Mouse (Mus musculus) left cerebral cortex, postnatal 14 days (tissue): Measurements from ENCODE around the gene Fam24b. TPM values are rescaled to one million over a fixed set of nuclear protein-coding genes. Genes with fewer than 3 reads are reported as not detected.

Source experiments
- DNase-seq, 2 experiments: peaks; one replicate each; pipeline ENCODE4 v3.0.0; 2021 to 2022; ENCODE audit warnings: low spot score in 2 of 2, mixed read lengths in 1 of 2
- intact Hi-C: fragments of 180-260 bp; cut with DNase I; formaldehyde crosslinking; loops from one replicate; pipeline ENCODE4 v1.15.1; 2025
- long read RNA-seq, 2 experiments: library from polyadenylated mRNA; stranded (forward); transcript quantifications; one replicate each; pipeline ENCODE4 v2.0.0; 2021
- total RNA-seq, 2 experiments: library from RNA; stranded (reverse); gene quantifications; 2 replicates each; pipeline ENCODE4 v1.2.3; 2021

Gene Fam24b
- total RNA-seq, result under 1 TPM in 1 of 2 experiments, not detected in 1; 0.89 TPM
- long read RNA-seq, experiment 1, result 0 reads
- long read RNA-seq, experiment 2, result 0 reads

DNA sequence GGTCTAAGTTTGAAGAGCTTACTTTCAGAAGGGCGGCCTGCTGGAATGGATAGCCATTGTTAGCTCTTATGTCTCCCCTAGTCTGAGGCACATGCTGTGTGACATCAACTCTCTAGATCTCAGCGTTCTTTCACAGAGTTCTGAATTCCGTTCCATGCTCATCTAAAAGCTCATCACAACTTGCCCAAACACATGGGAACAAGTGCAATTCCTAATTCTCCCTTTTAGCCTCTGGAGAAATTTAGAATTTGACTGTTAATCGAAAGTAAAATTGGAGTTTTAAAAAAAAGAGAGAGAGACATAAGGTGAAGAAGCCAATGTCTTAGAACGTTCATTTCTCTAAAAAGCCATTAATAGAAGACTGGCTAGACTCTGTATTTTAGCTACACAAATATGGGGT lies at the start of gene Fam24b:
Fam24b (minus strand) TSS at position 101 of the 400 bp plus-strand sequence.
- no peak for DNase-seq
- intact Hi-C loops, result no loop called here

GRCm38 (mm10) chr7:131371880-131372651 lies 42.8 kb upstream of the Fam24b start:
- DNase-seq, result no peak
- intact Hi-C loops, result no loop called here

DNA sequence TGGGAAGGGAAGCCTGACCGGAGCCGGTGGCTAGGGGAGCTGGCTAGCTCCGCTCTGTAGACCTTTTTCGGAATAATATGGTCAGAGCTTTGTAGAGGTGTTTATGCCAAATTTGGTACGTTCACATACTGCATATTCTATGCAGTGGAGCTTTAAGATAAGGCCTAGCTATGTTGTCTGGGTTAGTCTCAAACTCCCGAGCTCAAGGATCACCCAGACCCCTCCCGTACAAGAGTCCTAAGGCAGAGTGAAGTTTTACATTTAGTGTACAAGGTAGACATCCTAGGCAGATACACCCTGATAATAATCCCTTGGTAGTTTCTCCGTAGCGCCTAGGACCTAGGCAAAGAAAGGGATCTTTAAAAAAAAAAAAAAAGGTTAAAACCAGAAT lies 42.1 kb upstream of the Fam24b start:
- intact Hi-C loops, result no loop called here
- no peak for DNase-seq

- intact Hi-C loops, result no loop called here
- DNase-seq, result peak; percentile 90 to 91
Measured at GRCm38 (mm10) chr7:131370648-131371469, 41.5 kb upstream of the Fam24b start, which contains the start of gene Pstk. Gene Pstk (plus strand): TSS chr7:131371141.

DNA sequence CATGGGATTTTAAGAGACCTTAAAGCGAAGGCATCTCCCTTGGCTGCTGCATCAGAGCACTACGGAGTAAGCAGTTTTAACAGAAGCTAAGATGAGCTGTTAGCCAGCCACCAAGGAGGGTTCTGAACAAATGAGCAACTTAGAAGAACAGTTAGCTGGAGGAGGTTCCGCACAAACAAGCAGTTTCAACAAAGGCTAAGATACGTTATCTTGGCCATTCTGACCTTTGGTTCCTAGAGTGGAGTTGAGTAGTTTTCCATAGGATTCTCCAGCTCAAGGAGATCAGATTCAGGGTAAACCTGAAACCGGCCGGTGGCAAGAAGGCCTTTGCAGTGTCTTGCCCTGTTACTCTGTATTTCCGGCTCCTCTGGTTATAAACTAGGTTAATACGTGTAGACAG lies 34.8 kb upstream of the Fam24b start:
- DNase-seq, result no peak
- intact Hi-C loops, result no loop called here

DNA sequence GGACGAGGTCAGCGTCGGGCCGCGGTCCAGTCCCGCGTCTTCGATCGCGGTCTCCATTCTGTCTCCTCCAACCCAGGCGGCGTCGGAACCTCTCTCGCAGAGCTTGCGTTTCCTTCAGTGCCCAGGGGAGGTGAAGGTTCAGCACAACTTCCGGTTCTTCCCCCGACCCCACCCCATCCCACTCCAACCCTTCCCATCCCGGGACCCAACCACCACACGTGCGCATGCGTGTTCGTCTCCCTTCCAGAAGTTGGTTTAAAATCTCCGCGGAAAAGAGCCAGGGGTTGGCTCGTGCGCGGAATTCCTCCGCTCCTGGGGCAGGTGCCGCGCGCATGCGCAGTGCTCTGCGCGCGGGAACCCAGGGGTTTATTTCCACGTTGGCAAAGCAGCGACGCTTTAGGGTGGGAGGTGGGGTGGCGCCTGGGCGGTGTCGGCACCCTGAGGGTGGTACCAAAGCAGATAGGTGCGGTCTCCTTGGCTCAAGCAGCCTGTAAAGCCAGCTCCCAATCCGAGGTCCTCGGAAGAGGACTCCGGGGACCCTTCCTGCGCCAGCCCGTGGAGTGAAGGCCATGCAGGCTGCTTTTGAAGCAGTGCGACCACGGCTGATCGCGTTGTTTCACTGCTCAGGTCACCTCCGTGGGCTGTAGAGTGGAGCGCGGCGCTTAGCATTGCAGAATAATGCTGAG lies 33.4 kb upstream of the Fam24b start, which contains the start of gene 2310057M21Rik:
2310057M21Rik (minus strand) TSS at position 145 of the 686 bp plus-strand sequence.
- intact Hi-C loops, result no loop called here
- peak; percentile 94 to 95 for DNase-seq

- intact Hi-C loops, result no loop called here
- no peak for DNase-seq
Measured at GRCm38 (mm10) chr7:131362269-131362614, 32.9 kb upstream of the Fam24b start.

- DNase-seq, result no peak
- intact Hi-C loops, result no loop called here
Measured at GRCm38 (mm10) chr7:131356105-131356504, 26.8 kb upstream of the Fam24b start.

DNA sequence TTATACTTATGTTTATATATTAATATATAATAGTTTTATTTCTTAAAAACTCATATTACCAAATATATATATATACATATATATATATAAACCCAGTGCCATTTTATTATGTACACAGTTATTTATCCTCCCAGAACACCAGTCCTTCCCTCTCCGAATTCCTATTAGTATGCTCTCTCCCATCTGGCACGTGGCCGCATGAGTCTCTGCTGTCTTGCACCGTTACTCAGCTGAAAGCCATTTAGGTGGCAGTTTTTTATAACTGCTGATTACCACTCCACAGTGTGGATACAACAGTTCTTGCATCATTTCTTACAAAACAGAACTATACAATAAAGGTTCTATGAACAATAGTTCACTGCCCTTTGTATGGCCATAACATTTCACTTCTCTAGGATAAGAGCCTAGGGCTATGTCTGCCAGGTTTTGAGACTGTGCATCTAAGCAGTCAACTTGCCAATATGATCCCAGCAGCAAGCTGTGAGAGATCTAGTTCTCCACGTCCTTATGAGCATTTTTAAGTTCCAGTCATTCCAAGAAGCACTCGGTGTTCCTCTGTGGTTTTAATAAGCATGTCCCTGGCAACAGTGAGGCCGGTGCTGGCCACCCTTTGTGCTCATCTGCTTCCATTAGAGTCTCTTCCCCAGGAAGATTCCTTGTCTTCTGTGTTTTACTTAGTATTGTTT lies 16.7 kb upstream of the Fam24b start:
- intact Hi-C loops, result no loop called here
- no peak for DNase-seq

DNA sequence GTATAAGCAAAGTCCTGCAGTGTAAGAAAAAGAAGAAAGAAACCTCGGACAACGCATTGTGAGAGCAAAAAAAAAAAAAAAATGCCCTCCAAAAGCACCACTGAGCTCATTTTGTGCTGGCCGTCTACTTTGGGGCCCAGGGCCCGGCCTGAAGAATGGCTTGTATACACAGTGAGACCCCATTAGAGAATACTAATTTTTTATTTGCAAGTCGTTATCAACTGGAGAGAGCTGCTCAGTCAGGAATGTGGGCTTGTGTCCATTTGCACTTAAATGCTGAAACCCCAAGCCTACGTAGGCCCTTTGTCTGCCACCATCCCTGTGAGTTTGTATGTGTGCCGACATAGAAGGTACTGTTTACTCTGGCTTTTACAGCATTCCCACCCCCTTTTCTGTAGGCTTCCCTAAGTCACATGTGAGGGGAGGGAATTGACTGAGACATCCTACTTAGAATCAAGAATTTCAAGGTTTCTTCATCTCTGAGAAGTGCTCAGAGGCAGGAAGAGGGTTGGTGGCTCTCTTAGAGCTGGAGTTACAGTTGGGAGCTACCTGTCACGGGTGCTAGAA lies 8.3 kb upstream of the Fam24b start:
- DNase-seq, result no peak
- intact Hi-C loops, result no loop called here

GRCm38 (mm10) chr7:131333564-131333963 lies 4.2 kb upstream of the Fam24b start, which contains the start of gene Fam24a:
Gene Fam24a (plus strand): TSS chr7:131333864.
- no peak for DNase-seq
- intact Hi-C loops, result loop anchor here (5.0 kb wide), 1 partner anchor 221 kb away; no protein-coding TSS in a partner anchor

DNA sequence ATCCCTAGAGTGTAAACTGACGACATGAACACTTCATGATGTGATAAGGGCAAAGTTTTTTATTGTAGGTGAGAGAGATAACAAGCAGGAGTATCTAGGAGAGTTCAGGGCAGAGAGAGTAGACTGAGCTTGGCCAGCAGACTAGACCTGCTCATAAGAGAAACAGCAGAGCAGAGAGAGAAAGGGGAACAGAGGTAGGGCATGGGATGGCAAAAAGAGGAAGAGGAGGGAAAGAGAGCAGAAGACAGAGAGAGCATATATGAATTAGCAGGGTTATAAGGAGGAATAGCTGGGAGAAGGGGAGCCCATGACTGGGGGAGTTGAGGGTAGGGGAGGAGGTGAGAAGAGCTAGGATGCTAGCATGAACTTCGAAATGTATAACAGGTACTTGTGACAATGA lies 2.4 kb upstream of the Fam24b start:
- intact Hi-C loops, result loop anchor here (5.0 kb wide), 1 partner anchor 219 kb away; no protein-coding TSS in a partner anchor
- no peak for DNase-seq

DNA sequence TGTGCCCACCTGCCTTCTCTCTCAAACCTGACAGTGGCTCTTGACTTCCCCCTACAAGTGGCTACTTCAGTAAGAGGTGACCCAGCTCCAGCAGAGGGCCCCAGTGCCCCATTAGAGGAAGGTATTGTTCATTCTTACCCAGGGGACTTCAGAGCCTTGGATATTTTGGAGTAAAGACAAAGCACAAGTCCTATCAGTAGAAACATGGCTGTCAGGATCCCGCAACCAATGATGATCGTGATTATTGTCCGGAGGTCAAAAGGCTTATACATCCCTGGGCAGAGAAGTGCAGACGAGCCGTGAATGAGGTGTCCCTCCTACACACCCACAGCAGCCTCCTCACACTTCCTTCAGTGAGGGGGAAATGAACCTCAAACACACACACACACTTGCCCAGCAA lies 2.3 kb downstream of the Fam24b start:
- no peak for DNase-seq
- intact Hi-C loops, result no loop called here

- intact Hi-C loops, result no loop called here
Measured at GRCm38 (mm10) chr7:131322192-131322591, 7.1 kb downstream of the Fam24b start, which contains the start of gene Cuzd1. Gene Cuzd1 (minus strand): TSS chr7:131322292.

GRCm38 (mm10) chr7:131318340-131318739 lies 11.0 kb downstream of the Fam24b start:
- intact Hi-C loops, result no loop called here
- no peak for DNase-seq

More at GRCm38 (mm10) chr7:131322192-131322591, 7.1 kb downstream of the Fam24b start, which contains the start of gene Cuzd1:
- no peak for DNase-seq

DNA sequence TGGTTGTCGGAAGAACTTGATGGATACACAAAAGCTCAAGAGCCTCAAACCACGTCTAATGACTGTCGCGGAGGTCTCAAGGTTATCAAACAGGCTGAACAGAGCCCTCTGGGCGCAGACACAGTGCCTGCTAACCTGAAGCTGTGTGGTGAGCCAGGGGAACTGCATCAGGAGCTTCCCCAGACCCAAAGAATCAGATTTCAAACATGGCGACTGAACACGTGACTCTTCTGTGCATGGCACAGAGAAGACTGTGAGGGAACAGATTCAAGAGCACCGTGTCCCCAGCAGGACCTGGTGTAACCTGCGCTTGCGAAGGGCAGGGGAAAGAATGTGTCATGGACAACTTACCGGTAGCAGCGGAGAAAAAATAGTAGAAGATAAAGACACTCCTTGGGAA lies 11.7 kb downstream of the Fam24b start:
- intact Hi-C loops, result no loop called here
- DNase-seq, result no peak

- no peak for DNase-seq
- intact Hi-C loops, result no loop called here
Measured at GRCm38 (mm10) chr7:131314493-131314892, 14.8 kb downstream of the Fam24b start.

DNA sequence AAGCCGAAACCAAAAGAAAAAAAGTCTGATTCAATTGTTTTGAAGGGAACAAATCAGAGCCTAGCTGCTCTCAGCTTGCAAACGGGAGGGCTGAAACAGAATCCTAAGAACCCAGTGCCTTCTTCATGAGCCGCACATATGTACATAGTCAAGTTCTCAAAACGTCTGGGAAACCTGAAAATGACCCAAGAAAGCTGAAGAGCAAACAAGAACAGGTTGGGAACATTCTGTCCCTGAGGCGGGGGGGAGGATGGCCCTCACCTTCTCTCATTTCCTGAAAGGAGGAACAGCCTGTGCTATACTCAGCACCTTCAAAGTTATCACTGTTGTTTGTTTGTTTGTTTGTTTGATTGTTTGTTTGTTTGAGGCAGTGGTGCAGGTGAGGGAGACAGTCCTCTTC lies 22.6 kb downstream of the Fam24b start:
- DNase-seq, result no peak
- intact Hi-C loops, result no loop called here

DNA sequence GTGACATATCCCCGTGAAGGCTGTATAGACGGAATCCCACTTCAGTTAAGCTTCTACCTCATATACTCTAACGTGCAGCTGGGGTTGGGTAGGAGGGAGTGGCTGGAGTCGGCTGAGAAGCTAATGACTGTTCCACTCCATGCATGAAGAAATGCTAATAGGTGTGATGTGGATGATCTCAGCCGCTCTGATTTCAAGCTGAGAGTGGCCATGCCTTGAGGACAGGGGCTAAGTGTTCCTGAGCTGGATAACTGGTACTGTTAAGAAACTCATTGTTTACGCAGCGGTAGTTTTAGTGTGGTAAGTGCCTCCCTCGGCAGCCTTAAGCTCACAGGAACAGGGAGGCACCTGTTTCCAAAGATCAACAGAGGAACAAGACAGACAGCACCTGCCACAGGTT lies 26.0 kb downstream of the Fam24b start:
- DNase-seq, result no peak
- intact Hi-C loops, result no loop called here
